Mouse (Mus musculus) E14TG2a.4 (cell line): ENCODE measurements around the gene Tacc2.

Source experiments
- CTCF ChIP-seq: conservative IDR thresholded peaks from 2 replicates; pipeline ENCODE4 v1.5.1; 2014; ENCODE audit warnings: low read length
- POU5F1 ChIP-seq: IDR thresholded peaks from 2 replicates; pipeline ENCODE4 v1.6.1; 2014; ENCODE audit warnings: low read length, borderline replicate concordance

GRCm38 (mm10) chr7:130590845-130591437, 13.7 kb downstream of the Tacc2 start:
- TF ChIP-seq CTCF, result no peak
- TF ChIP-seq POU5F1, result no peak
